Mouse (Mus musculus) bone marrow macrophage, adult 2 months (primary cell): ENCODE results near the gene Chrm5. TPM values are rescaled to one million over a fixed set of nuclear protein-coding genes. Genes with fewer than 3 reads are reported as not detected.
"Not testable (repeated sequence)": the region's sequence is repeated elsewhere in the genome, so short reads cannot be mapped to it uniquely, and the experiment has no call there.

Experiments
- H3K27ac ChIP-seq: 2 replicates; pipeline ENCODE4 v1.5.1; 2012; ENCODE audit warnings: low read depth, low read length; ENCODE audit not compliant: insufficient read depth
- H3K4me1 ChIP-seq: 2 replicates; pipeline ENCODE4 v1.6.1; 2012; ENCODE audit warnings: low read length; ENCODE audit not compliant: control insufficient read depth, insufficient read depth
- H3K4me3 ChIP-seq: 2 replicates; pipeline ENCODE4 v1.5.1; 2012; ENCODE audit warnings: mild to moderate bottlenecking, low read length, moderate library complexity; ENCODE audit not compliant: insufficient read depth
- CTCF ChIP-seq: IDR thresholded peaks from 2 replicates; pipeline ENCODE4 v1.5.1; 2012; ENCODE audit warnings: low read depth, mild to moderate bottlenecking, low read length, moderate library complexity
- POLR2A ChIP-seq: IDR thresholded peaks from 2 replicates; pipeline ENCODE4 v1.6.1; 2012; ENCODE audit warnings: mild to moderate bottlenecking, low read depth, low read length, borderline replicate concordance
- polyA plus RNA-seq: library from polyadenylated mRNA; stranded (reverse); fragments of >200 nt; gene quantifications from 2 replicates; pipeline ENCODE4 v1.2.4, GENCODE M21; 2012; ENCODE audit not compliant: missing spikeins, insufficient read depth, insufficient read length

Chrm5 gene
- polyA plus RNA-seq, 1 experiment = not detected

- TF ChIP-seq CTCF (no peak), POLR2A (no peak)
Observed at GRCm38 (mm10) chr2:112454125-112454861, 26.3 kb downstream of the Chrm5 start.

GRCm38 (mm10) chr2:112452513-112452912 is 28.1 kb downstream of the Chrm5 start:
- H3K27ac ChIP-seq, H3K4me3 ChIP-seq: not testable (repeated sequence)
- peaks cover 26% of the 10 kb centered on the region for H3K4me1 ChIP-seq

More at GRCm38 (mm10) chr2:112454125-112454861, 26.3 kb downstream of the Chrm5 start:
- Histone ChIP-seq H3K4me3 (peak overlapping the region; percentile 97), H3K4me1 (peaks cover 22% of the 10 kb centered on the region), H3K27ac (peak overlapping the region; percentile 73)

- Histone ChIP-seq H3K4me3 (no peak overlapping the region), H3K4me1 (peaks cover 32% of the 10 kb centered on the region), H3K27ac (no peak overlapping the region)
- TF ChIP-seq CTCF = 0 out of 2 replicates have a peak, but pooled peaks have one; percentile 26
- no peak for TF ChIP-seq POLR2A
Observed at GRCm38 (mm10) chr2:112449597-112450296, 30.8 kb downstream of the Chrm5 start.

- H3K27ac ChIP-seq = peak overlapping the region; percentile 99
- peak overlapping the region; percentile 11; the same call in 1 of the 2 replicates for H3K4me3 ChIP-seq
- peaks cover 36% of the 10 kb centered on the region for H3K4me1 ChIP-seq
- TF ChIP-seq POLR2A (no peak), CTCF (no peak)
Observed at GRCm38 (mm10) chr2:112448510-112449059, 32.0 kb downstream of the Chrm5 start.

- Histone ChIP-seq H3K4me1 (peaks cover 41% of the 10 kb centered on the region), H3K27ac (peak overlapping the region; percentile 99), H3K4me3 (peak overlapping the region; percentile 11; the same call in 1 of the 2 replicates)
Observed at GRCm38 (mm10) chr2:112448046-112448445, 32.5 kb downstream of the Chrm5 start.

GRCm38 (mm10) chr2:112445511-112445910 is 35.1 kb downstream of the Chrm5 start:
- TF ChIP-seq CTCF (no peak), POLR2A (no peak)
- H3K27ac ChIP-seq = no peak overlapping the region
- no peak overlapping the region for H3K4me3 ChIP-seq
- H3K4me1 ChIP-seq = peaks cover 33% of the 10 kb centered on the region

- TF ChIP-seq CTCF = no peak
- TF ChIP-seq POLR2A = no peak
- peak overlapping the region; percentile 21 for H3K27ac ChIP-seq
- H3K4me1 ChIP-seq = peaks cover 27% of the 10 kb centered on the region
- no peak overlapping the region for H3K4me3 ChIP-seq
Observed at GRCm38 (mm10) chr2:112443491-112443890, 37.1 kb downstream of the Chrm5 start.

GRCm38 (mm10) chr2:112437589-112437988 is 43.0 kb downstream of the Chrm5 start:
- TF ChIP-seq POLR2A = no peak
- no peak for TF ChIP-seq CTCF
- no peak overlapping the region for H3K4me3 ChIP-seq
- no peak overlapping the region for H3K27ac ChIP-seq

GRCm38 (mm10) chr2:112436292-112436691 is 44.3 kb downstream of the Chrm5 start:
- Histone ChIP-seq H3K4me3 (no peak overlapping the region), H3K4me1 (peaks cover 9% of the 10 kb centered on the region), H3K27ac (no peak overlapping the region)
- TF ChIP-seq CTCF = no peak
- no peak for TF ChIP-seq POLR2A

More at GRCm38 (mm10) chr2:112437589-112437988, 43.0 kb downstream of the Chrm5 start:
- H3K4me1 ChIP-seq = peaks cover 9% of the 10 kb centered on the region

- Histone ChIP-seq H3K27ac (peak overlapping the region; percentile 36), H3K4me1 (peaks cover 9% of the 10 kb centered on the region), H3K4me3 (no peak overlapping the region)
- TF ChIP-seq CTCF (no peak), POLR2A (no peak)
Observed at GRCm38 (mm10) chr2:112433359-112433758, 47.2 kb downstream of the Chrm5 start.
